ENCODE assay signal across 23 mouse cellular contexts in genomic region chr17:88362404-88362803, GRCm38 (mm10).
"Had no signal": no experiment of that assay in that cellular context is flagged by ENCODE, and none has a peak within 500 bp of the region (broad histone marks: within the 10 kb centered on the region; RNA-seq: fewer than 3 reads in every experiment).

No protein-coding gene starts in this region.

- H3K27me3 ChIP-seq: heart, embryonic 12.5 days; hindbrain, embryonic 13.5 days; hindbrain, embryonic 15.5 days; kidney, embryonic 15.5 days; limb, embryonic 12.5 days had no signal

- H3K4me2 ChIP-seq: heart, embryonic 12.5 days; hindbrain, embryonic 13.5 days; hindbrain, embryonic 15.5 days; kidney, embryonic 15.5 days; limb, embryonic 12.5 days; liver, embryonic 11.5 days had no signal

- ATAC-seq: hindbrain, postnatal 0 days; intestine, embryonic 16.5 days had no signal

- DNase-seq: gastrocnemius, postnatal 14 days; gastrocnemius, postnatal 36 days; heart, adult 18-20 months; heart, postnatal 10 days; kidney, adult 11 months; kidney, adult 2 months; kidney, adult 9 months; kidney, postnatal 14 days; kidney, postnatal 36 days; layer of hippocampus, adult 9-11 months; layer of hippocampus, postnatal 36 days; left cerebral cortex, postnatal 4 days; liver had no signal

- H3K9me3 ChIP-seq: heart, embryonic 10.5 days; hindbrain, embryonic 13.5 days; hindbrain, embryonic 15.5 days; kidney, embryonic 15.5 days; limb, embryonic 12.5 days had no signal

- H3K27ac ChIP-seq: heart, embryonic 10.5 days; hindbrain, embryonic 13.5 days; hindbrain, embryonic 15.5 days; hindbrain, postnatal 0 days; kidney, embryonic 15.5 days; kidney, postnatal 0 days; limb, embryonic 12.5 days had no signal

- H3K36me3 ChIP-seq: heart, embryonic 10.5 days; heart, embryonic 12.5 days; hindbrain, embryonic 13.5 days; hindbrain, embryonic 15.5 days; kidney, embryonic 15.5 days; limb, embryonic 12.5 days had no signal

- H3K9ac ChIP-seq: heart, embryonic 12.5 days; hindbrain, embryonic 13.5 days; hindbrain, embryonic 15.5 days; kidney, embryonic 15.5 days; limb, embryonic 12.5 days had no signal

- H3K4me3 ChIP-seq: heart, embryonic 10.5 days; heart, embryonic 12.5 days; hindbrain, embryonic 13.5 days; hindbrain, embryonic 15.5 days; kidney, embryonic 15.5 days; limb, embryonic 12.5 days had no signal

- H3K4me1 ChIP-seq: heart, embryonic 10.5 days; heart, embryonic 12.5 days; hindbrain, embryonic 13.5 days; hindbrain, embryonic 15.5 days; kidney, embryonic 15.5 days; limb, embryonic 12.5 days had no signal
